Mouse (Mus musculus): ENCODE measurements at regions not wholly inside any gene's neighbourhood (a gene's known extent, or its start where the extent isn't known, plus 50 kb on each side); places are given as distances from the start of the nearest gene placed in this dataset.

DNA sequence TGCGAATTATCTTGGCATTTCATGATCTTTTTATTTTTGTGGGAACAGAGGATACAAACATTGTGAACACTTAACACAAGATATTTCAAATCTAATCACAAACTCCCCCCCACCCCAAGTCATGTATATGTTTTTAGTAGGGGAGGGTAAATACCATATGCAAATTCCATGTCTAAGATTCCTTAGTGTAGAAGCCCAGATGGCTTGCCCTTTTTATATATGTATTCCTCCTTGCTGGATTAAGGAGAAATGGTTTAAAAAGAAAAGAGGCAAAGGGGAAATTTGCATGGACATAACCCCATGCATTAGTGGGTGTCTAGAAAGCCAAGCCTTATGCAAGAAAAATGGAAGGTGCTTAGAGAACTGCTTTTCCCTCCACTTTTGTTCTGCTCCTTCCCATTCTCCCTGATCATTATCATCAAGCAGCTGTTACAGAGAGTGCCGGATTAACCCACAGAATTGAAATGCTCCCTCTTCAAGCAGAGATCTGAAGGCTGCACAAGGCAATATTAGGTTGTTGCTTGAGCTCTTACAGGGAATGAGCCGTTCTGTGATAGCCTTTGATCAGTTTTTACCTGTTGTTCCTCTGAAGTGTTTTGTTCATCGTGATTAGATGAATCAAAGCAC is 979.5 kb downstream of the Stpg2 start:
- DNase-seq (ENCODE audit: low read depth, low spot score) = no peak

DNA sequence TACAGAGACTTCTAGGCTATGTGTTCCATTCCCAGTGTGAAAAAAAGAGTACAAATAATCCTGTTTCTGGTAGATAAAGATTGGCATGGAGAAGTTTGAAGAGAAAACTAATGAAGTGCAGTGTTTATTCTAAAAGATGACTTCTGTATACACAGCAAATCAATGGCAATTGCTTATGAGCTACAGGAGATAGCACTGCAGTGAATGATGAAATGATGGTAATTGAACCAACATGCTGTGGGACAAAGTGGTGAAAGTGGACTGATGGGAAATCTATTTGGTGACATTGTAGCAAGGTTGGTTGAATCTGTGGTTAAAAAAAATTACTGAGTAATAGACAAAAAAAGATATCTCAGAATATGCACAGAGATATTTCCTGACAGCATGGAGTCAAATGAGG is 1000.4 kb downstream of the Stpg2 start:
- DNase-seq (ENCODE audit: low read depth, low spot score) = no peak

DNA sequence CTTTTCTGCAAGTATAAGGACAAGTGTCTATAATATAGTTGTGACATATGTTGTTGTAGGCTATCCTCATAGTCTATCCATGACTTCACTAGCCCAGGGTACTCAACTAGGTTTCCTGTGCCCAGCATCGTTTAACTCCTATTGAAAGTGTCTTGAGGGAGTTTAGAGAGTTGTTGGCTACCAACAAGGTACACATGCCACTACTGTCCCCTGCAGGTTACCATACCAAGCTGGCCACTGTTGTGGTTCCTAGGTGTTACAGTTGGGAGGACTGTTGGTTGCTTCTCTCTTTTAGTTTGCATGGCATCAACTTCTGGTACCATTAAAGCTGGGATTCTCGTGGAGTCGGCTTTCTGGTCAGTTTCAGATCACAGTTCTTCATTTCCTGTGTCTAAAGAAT is 990.7 kb downstream of the Pdha2 start:
- DNase-seq (ENCODE audit: low read depth, low spot score) = no peak

DNA sequence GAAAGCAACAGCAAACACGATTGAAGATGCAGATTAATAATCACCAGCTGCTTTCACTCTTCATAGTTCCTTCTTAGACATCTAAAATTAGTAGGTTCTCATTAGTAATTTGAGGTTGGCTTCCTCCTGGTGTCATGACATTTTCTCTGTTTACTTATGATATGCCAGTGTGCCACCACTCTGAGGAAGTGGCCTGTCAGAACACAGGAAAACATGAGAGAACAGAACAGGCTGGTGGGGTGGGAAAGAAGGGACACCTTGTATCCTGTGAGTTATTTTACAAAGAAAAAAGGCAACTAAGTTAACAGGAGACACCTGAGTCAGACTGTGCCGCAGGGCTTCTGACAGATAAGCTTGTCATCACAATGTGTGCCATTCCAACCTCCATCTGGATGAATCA is 981.4 kb downstream of the Pdha2 start:
- DNase-seq (ENCODE audit: low read depth, low spot score) = no peak

DNA sequence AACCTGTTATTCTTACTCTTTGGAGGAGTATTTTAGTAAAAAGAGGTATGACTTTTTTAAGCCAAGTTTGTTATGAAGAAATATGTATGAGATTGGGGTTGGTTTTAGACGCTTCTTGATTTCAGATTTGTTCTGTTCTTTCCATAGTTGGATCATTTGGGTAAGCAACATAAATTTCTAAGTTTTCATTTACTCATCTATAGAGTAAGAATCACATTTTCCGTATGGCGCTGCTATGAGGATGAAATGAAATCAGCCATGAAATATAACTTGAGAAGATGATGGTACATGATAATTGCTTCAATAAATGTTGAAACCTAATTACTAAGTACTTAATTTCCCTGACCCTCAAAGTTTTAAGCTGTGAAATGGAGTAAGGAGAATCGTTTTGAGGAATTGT is 979.0 kb downstream of the Pdha2 start:
- DNase-seq (ENCODE audit: low read depth, low spot score) = no peak

DNA sequence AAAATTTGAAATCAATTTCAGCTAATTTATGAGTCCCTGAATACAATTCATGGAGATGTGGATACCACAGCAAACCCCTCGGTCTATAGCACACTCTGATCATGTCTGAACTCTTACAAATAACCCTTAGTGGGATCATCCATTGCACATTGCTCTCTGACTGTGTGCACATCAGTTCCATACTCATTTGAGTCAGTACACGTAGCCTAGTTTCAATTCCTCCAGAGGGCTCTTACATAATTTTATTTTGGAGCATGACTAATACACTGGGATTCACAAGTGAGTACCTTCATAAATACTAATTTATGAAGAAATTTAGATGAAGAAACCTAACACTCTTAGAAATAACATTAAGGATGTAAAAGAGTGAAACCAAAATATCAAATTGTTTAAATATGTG is 978.3 kb downstream of the Pdha2 start:
- DNase-seq (ENCODE audit: low read depth, low spot score) = no peak

DNA sequence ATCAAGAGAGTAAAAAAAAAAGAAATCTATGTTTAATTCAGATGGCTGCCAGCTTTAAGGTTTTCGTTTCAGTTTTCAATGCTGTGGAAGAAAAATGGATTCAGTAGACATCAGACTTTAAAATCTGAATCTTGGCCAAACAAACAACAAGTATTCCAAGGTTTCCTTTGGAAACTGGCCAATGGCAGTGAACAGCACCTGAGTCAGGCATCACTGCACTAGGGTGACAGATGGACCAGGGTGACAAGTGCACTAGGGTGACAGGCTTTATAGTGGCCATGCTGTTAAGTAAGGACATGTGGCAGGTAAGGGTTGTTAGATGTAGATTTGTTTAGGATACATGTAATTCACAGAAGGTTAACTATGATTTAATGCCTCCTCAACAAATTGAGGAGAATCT is 972.9 kb downstream of the Pdha2 start:
- no peak for DNase-seq (ENCODE audit: low read depth, low spot score)
